Mouse (Mus musculus): ENCODE data around the gene Sec1.

Sec1 gene

GRCm38 (mm10) chr7:45693921-45694591 lies at the start of gene Sec1:
Sec1 (minus strand) TSS chr7:45694402.
- in situ Hi-C loops (cut with MboI): no loop called here

GRCm38 (mm10) chr7:45742338-45742737 lies 48.1 kb upstream of the Sec1 start:
- in situ Hi-C loops (cut with MboI): no loop called here

- in situ Hi-C loops (cut with MboI): no loop called here
These were observed 47.6 kb upstream of the Sec1 start for GRCm38 (mm10) chr7:45741777-45742176.

- in situ Hi-C loops (cut with MboI): no loop called here
These were observed 47.1 kb upstream of the Sec1 start for GRCm38 (mm10) chr7:45741308-45741707.

- in situ Hi-C loops (cut with MboI): loop anchor here (10.0 kb wide), 1 partner anchor 195 kb away; no protein-coding TSS in a partner anchor
These were observed 45.6 kb upstream of the Sec1 start for GRCm38 (mm10) chr7:45739820-45740219.

- in situ Hi-C loops (cut with MboI): loop anchor here (10.0 kb wide), 1 partner anchor 196 kb away; no protein-coding TSS in a partner anchor
These were observed 45.1 kb upstream of the Sec1 start for GRCm38 (mm10) chr7:45739162-45739763.

GRCm38 (mm10) chr7:45733477-45733876 lies 39.3 kb upstream of the Sec1 start:
- in situ Hi-C loops (cut with MboI): loop anchor here (5.0 to 10.0 kb wide), 2 partner anchors 69 to 201 kb away; no protein-coding TSS in a partner anchor

- in situ Hi-C loops (cut with MboI): loop anchor here (5.0 to 10.0 kb wide), 2 partner anchors 71 to 204 kb away; no protein-coding TSS in a partner anchor
These were observed 36.7 kb upstream of the Sec1 start for GRCm38 (mm10) chr7:45730727-45731431.

- in situ Hi-C loops (cut with MboI): no loop called here
These were observed 33.4 kb upstream of the Sec1 start for GRCm38 (mm10) chr7:45727625-45728024.

- in situ Hi-C loops (cut with MboI): no loop called here
These were observed 32.2 kb upstream of the Sec1 start for GRCm38 (mm10) chr7:45726419-45726818.

- in situ Hi-C loops (cut with MboI): no loop called here
These were observed 31.5 kb upstream of the Sec1 start, which contains the start of gene Spaca4 for GRCm38 (mm10) chr7:45725713-45726112. Spaca4 (minus strand) TSS chr7:45725813.

GRCm38 (mm10) chr7:45725151-45725550 lies 30.9 kb upstream of the Sec1 start:
- in situ Hi-C loops (cut with MboI): no loop called here

GRCm38 (mm10) chr7:45723781-45724180 lies 29.6 kb upstream of the Sec1 start:
- in situ Hi-C loops (cut with MboI): no loop called here

GRCm38 (mm10) chr7:45723301-45723700 lies 29.1 kb upstream of the Sec1 start:
- in situ Hi-C loops (cut with MboI): no loop called here

- in situ Hi-C loops (cut with MboI): no loop called here
These were observed 28.1 kb upstream of the Sec1 start for GRCm38 (mm10) chr7:45722348-45722713.

GRCm38 (mm10) chr7:45721642-45722347 lies 27.6 kb upstream of the Sec1 start:
- in situ Hi-C loops (cut with MboI): no loop called here

- in situ Hi-C loops (cut with MboI): no loop called here
These were observed 27.0 kb upstream of the Sec1 start for GRCm38 (mm10) chr7:45721234-45721571.

- in situ Hi-C loops (cut with MboI): no loop called here
These were observed 26.4 kb upstream of the Sec1 start, which contains the start of gene Fam83e for GRCm38 (mm10) chr7:45720413-45721233. Fam83e (plus strand) TSS chr7:45721212.

- in situ Hi-C loops (cut with MboI): no loop called here
These were observed 25.7 kb upstream of the Sec1 start for GRCm38 (mm10) chr7:45719738-45720412.

- in situ Hi-C loops (cut with MboI): no loop called here
These were observed 25.0 kb upstream of the Sec1 start for GRCm38 (mm10) chr7:45719180-45719579.

- in situ Hi-C loops (cut with MboI): no loop called here
These were observed 24.1 kb upstream of the Sec1 start for GRCm38 (mm10) chr7:45718331-45718730.
